Mouse (Mus musculus): ENCODE results near the gene Cacna1c. TPM values are rescaled to one million over a fixed set of nuclear protein-coding genes. Genes with fewer than 3 reads are reported as not detected.

Gene Cacna1c
- polyA plus RNA-seq, 1 experiment = not detected

- Histone ChIP-seq H3K36me3 (ENCODE audit: control insufficient read depth, insufficient read depth) (no peaks in the 10 kb centered on the region), H3K4me2 (ENCODE audit: low read depth) (no peak overlapping the region), H3K27me3 (ENCODE audit: control insufficient read depth, insufficient read depth, insufficient read length) (no peaks in the 10 kb centered on the region), H3K79me2 (ENCODE audit: control insufficient read depth, insufficient read depth) (no peaks in the 10 kb centered on the region), H3ac (ENCODE audit: control insufficient read depth, insufficient read length) (no peak overlapping the region), H3K4me3 (no peak overlapping the region)
- TF ChIP-seq MYOD1 (IDR thresholded peaks at IDR 0.05; ENCODE audit: control insufficient read depth in 1 of 3, insufficient read length in 2 of 3, low read depth in 2 of 3) = no peak
Observed at GRCm38 (mm10) chr6:118852131-118852530, 344.1 kb downstream of the Cacna1c start.

GRCm38 (mm10) chr6:118851086-118851485 is 345.1 kb downstream of the Cacna1c start:
- Histone ChIP-seq H3K27me3 (ENCODE audit: control insufficient read depth, insufficient read depth, insufficient read length) (no peaks in the 10 kb centered on the region), H3ac (ENCODE audit: control insufficient read depth, insufficient read length) (no peak overlapping the region), H3K36me3 (ENCODE audit: control insufficient read depth, insufficient read depth) (no peaks in the 10 kb centered on the region), H3K79me2 (ENCODE audit: control insufficient read depth, insufficient read depth) (no peaks in the 10 kb centered on the region), H3K4me2 (ENCODE audit: low read depth) (no peak overlapping the region), H3K4me3 (no peak overlapping the region)
- TF ChIP-seq SRF (IDR thresholded peaks at IDR 0.05; ENCODE audit: control insufficient read depth, insufficient read length, low read depth) (no peak), REST (IDR thresholded peaks at IDR 0.05; ENCODE audit: insufficient read depth, insufficient read length) (no peak)

GRCm38 (mm10) chr6:118848640-118849039 is 347.6 kb downstream of the Cacna1c start:
- Histone ChIP-seq H3K36me3 (ENCODE audit: control insufficient read depth, insufficient read depth) (no peaks in the 10 kb centered on the region), H3K4me2 (ENCODE audit: low read depth) (no peak overlapping the region), H3K79me2 (ENCODE audit: control insufficient read depth, insufficient read depth) (no peaks in the 10 kb centered on the region), H3ac (ENCODE audit: control insufficient read depth, insufficient read length) (no peak overlapping the region), H3K27me3 (ENCODE audit: control insufficient read depth, insufficient read depth, insufficient read length) (no peaks in the 10 kb centered on the region), H3K4me3 (no peak overlapping the region)
- TF ChIP-seq TCF3 (IDR thresholded peaks at IDR 0.05; ENCODE audit: insufficient read length, low read depth) = no peak
- TF ChIP-seq POLR2AphosphoS2 (IDR thresholded peaks at IDR 0.05; ENCODE audit: insufficient read length, low read depth) = no peak

- no peaks in the 10 kb centered on the region for H3K27me3 ChIP-seq (ENCODE audit: control insufficient read depth, insufficient read depth, insufficient read length)
- no peaks in the 10 kb centered on the region for H3K79me2 ChIP-seq (ENCODE audit: control insufficient read depth, insufficient read depth)
- TF ChIP-seq REST (IDR thresholded peaks at IDR 0.05; ENCODE audit: insufficient read depth, insufficient read length) = no peak
- H3K4me2 ChIP-seq (ENCODE audit: low read depth) = no peak overlapping the region
- no peak overlapping the region for H3ac ChIP-seq (ENCODE audit: control insufficient read depth, insufficient read length)
- H3K4me3 ChIP-seq = no peak overlapping the region
- no peaks in the 10 kb centered on the region for H3K36me3 ChIP-seq (ENCODE audit: control insufficient read depth, insufficient read depth)
Observed at GRCm38 (mm10) chr6:118847751-118848150, 348.5 kb downstream of the Cacna1c start.

- no peaks in the 10 kb centered on the region for H3K79me2 ChIP-seq (ENCODE audit: control insufficient read depth, insufficient read depth)
- H3K4me3 ChIP-seq = no peak overlapping the region
- no peak overlapping the region for H3ac ChIP-seq (ENCODE audit: control insufficient read depth, insufficient read length)
- no peaks in the 10 kb centered on the region for H3K27me3 ChIP-seq (ENCODE audit: control insufficient read depth, insufficient read depth, insufficient read length)
- no peaks in the 10 kb centered on the region for H3K36me3 ChIP-seq (ENCODE audit: control insufficient read depth, insufficient read depth)
- peak in 1 of 3 experiments; percentile 55 for TF ChIP-seq MYOD1 (IDR thresholded peaks at IDR 0.05; ENCODE audit: control insufficient read depth in 1 of 3, insufficient read length in 2 of 3, low read depth in 2 of 3)
- TF ChIP-seq REST (IDR thresholded peaks at IDR 0.05; ENCODE audit: insufficient read depth, insufficient read length) = no peak
- no peak overlapping the region for H3K4me2 ChIP-seq (ENCODE audit: low read depth)
Observed at GRCm38 (mm10) chr6:118845829-118846228, 350.4 kb downstream of the Cacna1c start.

GRCm38 (mm10) chr6:118845180-118845579 is 351.0 kb downstream of the Cacna1c start:
- Histone ChIP-seq H3K4me3 (no peak overlapping the region), H3K4me2 (ENCODE audit: low read depth) (no peak overlapping the region), H3K36me3 (ENCODE audit: control insufficient read depth, insufficient read depth) (no peaks in the 10 kb centered on the region), H3K79me2 (ENCODE audit: control insufficient read depth, insufficient read depth) (no peaks in the 10 kb centered on the region), H3ac (ENCODE audit: control insufficient read depth, insufficient read length) (no peak overlapping the region), H3K27me3 (ENCODE audit: control insufficient read depth, insufficient read depth, insufficient read length) (no peaks in the 10 kb centered on the region)
- TF ChIP-seq MAX (IDR thresholded peaks at IDR 0.05; ENCODE audit: low read depth) = no peak
- no peak for TF ChIP-seq USF1 (IDR thresholded peaks at IDR 0.05; ENCODE audit: low read depth)
- no peak for TF ChIP-seq MYOD1 (IDR thresholded peaks at IDR 0.05; ENCODE audit: control insufficient read depth in 1 of 3, insufficient read length in 2 of 3, low read depth in 2 of 3)
- TF ChIP-seq TCF3 (IDR thresholded peaks at IDR 0.05; ENCODE audit: insufficient read length, low read depth) = no peak
- TF ChIP-seq SRF (IDR thresholded peaks at IDR 0.05; ENCODE audit: control insufficient read depth, insufficient read length, low read depth) = no peak
- TF ChIP-seq MYOG (IDR thresholded peaks at IDR 0.05; ENCODE audit: control insufficient read depth in 1 of 3, insufficient read depth in 1 of 3, insufficient read length in 2 of 3, low read depth in 2 of 3) = no peak
- TF ChIP-seq CEBPB (IDR thresholded peaks at IDR 0.05; ENCODE audit: insufficient read depth, poor library complexity, severe bottlenecking) = no peak
- no peak for TF ChIP-seq E2F4 (IDR thresholded peaks at IDR 0.05; ENCODE audit: insufficient read depth)
- TF ChIP-seq POLR2AphosphoS2 (IDR thresholded peaks at IDR 0.05; ENCODE audit: insufficient read length, low read depth) = no peak
- no peak for TF ChIP-seq POLR2A (IDR thresholded peaks at IDR 0.05; ENCODE audit: insufficient read length, low read depth)
- no peak for TF ChIP-seq REST (IDR thresholded peaks at IDR 0.05; ENCODE audit: insufficient read depth, insufficient read length)
- no peak for TF ChIP-seq TCF12 (IDR thresholded peaks at IDR 0.05; ENCODE audit: insufficient read depth, poor library complexity, severe bottlenecking)

Data from myocyte (in vitro differentiated cells).